Mouse (Mus musculus) limb, embryonic 13.5 days (tissue): ENCODE measurements around the gene Gm10670. TPM values are rescaled to one million over a fixed set of nuclear protein-coding genes. Genes with fewer than 3 reads are reported as not detected.
"Not testable (repeated sequence)": the region's sequence is repeated elsewhere in the genome, so short reads cannot be mapped to it uniquely, and the experiment has no call there.

Experiments
- ATAC-seq: fragments of 200-750 bp; cut with Nextera tagmentation; 2 replicates; pipeline ENCODE4 v1.8.0; 2017; ENCODE audit warnings: low read depth, moderate number of reproducible peaks, moderate TSS enrichment; ENCODE audit not compliant: low FRiP score
- H3K27ac ChIP-seq: fragments of 300-500 bp; sonication (generic); 2 replicates; pipeline ENCODE4 v1.5.1; 2015; ENCODE audit warnings: inconsistent platforms, mild to moderate bottlenecking, moderate library complexity
- H3K27me3 ChIP-seq: fragments of 300-500 bp; sonication (generic); 2 replicates; pipeline ENCODE4 v1.6.1; 2015; ENCODE audit warnings: mild to moderate bottlenecking, inconsistent platforms
- H3K36me3 ChIP-seq: fragments of 300-500 bp; sonication (generic); 2 replicates; pipeline ENCODE4 v1.6.1; 2015; ENCODE audit warnings: inconsistent platforms, mild to moderate bottlenecking, moderate library complexity
- H3K4me1 ChIP-seq: fragments of 300-500 bp; sonication (generic); 2 replicates; pipeline ENCODE4 v1.6.1; 2015; ENCODE audit warnings: inconsistent platforms
- H3K4me2 ChIP-seq: fragments of 300-500 bp; sonication (generic); replicated peaks from 2 replicates; pipeline ENCODE4 v1.6.1; 2015; ENCODE audit warnings: inconsistent platforms, mild to moderate bottlenecking, moderate library complexity
- H3K4me3 ChIP-seq: fragments of 300-500 bp; sonication (generic); 2 replicates; pipeline ENCODE4 v1.5.1; 2015; ENCODE audit warnings: moderate library complexity, mild to moderate bottlenecking, inconsistent platforms
- H3K9ac ChIP-seq: fragments of 300-500 bp; sonication (generic); 2 replicates; pipeline ENCODE4 v1.6.1; 2015; ENCODE audit warnings: mild to moderate bottlenecking, inconsistent platforms
- H3K9me3 ChIP-seq: fragments of 300-500 bp; sonication (generic); 2 replicates; pipeline ENCODE4 v1.6.1; 2016; ENCODE audit warnings: inconsistent platforms
- WGBS: fragments of 180-500 bp; shearing (Covaris S2); methylation state at CpG from one replicate; pipeline ENCODE4 v1.1.7; 2015; 5-methylcytosine and 5-hydroxymethylcytosine counted together
- polyA plus RNA-seq: library from polyadenylated mRNA; unstranded; fragments of >200 nt; fragmentation: Nextera tagmentation; extraction: Ambion mirVana; gene quantifications from 2 replicates; pipeline ENCODE4 v1.2.1, GENCODE M21; 2015

Gene Gm10670
- polyA plus RNA-seq, result not detected in 2 replicates

DNA sequence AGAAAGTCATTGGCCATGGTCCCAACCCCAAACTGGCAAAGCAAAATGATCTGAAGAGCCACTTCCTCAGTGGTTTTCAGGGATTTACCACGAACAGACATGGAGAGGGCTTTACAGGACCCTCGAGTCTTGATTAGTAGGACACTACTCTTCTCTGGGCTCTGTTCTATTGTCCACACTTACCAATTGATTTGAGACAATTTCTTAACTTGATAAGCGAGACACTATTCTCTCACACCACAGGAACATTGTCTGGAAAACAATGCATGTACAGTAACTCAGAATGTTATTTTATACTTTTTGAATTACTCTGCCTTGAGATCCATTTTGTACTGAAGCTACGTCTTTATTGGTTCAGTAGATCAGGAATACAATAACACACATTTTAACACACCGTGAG, at the start of gene Gm10670:
Gene Gm10670, minus strand, starts transcription at position 101 of the 400 bp plus-strand sequence.
- no CpG with 5 or more reads among the region's 5 CpGs for WGBS
- not testable (repeated sequence) for ATAC-seq, H3K9ac ChIP-seq, H3K27ac ChIP-seq, H3K4me2 ChIP-seq, H3K4me3 ChIP-seq, H3K36me3 ChIP-seq, H3K27me3 ChIP-seq, H3K9me3 ChIP-seq, H3K4me1 ChIP-seq

DNA sequence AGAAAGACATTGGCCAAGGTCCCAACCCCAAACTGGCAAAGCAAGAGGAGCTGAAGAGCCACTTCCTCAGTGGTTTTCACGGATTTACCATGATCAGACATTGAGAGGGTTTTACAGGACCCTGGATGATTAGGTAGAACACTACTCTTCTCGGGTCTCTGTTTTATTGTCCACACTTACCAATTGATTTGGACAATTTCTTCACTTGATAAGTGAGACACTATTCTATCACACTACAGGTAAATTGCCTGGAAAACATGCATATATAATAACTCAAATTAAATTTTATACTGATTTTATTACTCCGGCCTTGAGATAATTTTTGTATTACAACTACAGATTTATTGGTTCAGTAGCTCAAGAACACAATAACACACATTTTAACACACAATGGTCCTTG, 35.7 kb upstream of the Gm10670 start, which contains the start of gene Vmn1r103:
Gene Vmn1r103, minus strand, starts transcription at position 101 of the 400 bp plus-strand sequence.
- not testable (repeated sequence) for H3K4me1 ChIP-seq, ATAC-seq, H3K27me3 ChIP-seq, H3K36me3 ChIP-seq, H3K27ac ChIP-seq, H3K9me3 ChIP-seq, H3K4me3 ChIP-seq, H3K9ac ChIP-seq, H3K4me2 ChIP-seq
- WGBS, result 25% methylated on average over 1 of the region's 3 CpGs

- H3K27ac ChIP-seq, H3K27me3 ChIP-seq, ATAC-seq, H3K36me3 ChIP-seq, H3K4me3 ChIP-seq, H3K9me3 ChIP-seq, H3K4me2 ChIP-seq, H3K9ac ChIP-seq, H3K4me1 ChIP-seq: not testable (repeated sequence)
- no CpG with 5 or more reads among the region's 2 CpGs for WGBS
These were observed 32.2 kb downstream of the Gm10670 start, which contains the start of gene Vmn1r101 for GRCm38 (mm10) chr7:20442493-20442892. Gene Vmn1r101 (minus strand): TSS chr7:20442593.

Other genes starting within 250 kb of the Gm10670 start
- gene Gm4498, start 241.1 kb downstream of the Gm10670 start, polyA plus RNA-seq, result not detected in 2 replicates
- gene Gm5890, start 212.1 kb downstream of the Gm10670 start, polyA plus RNA-seq, result not detected in 2 replicates
- gene Gm4133, start 140.9 kb downstream of the Gm10670 start, polyA plus RNA-seq, result not detected in 2 replicates
- not detected in 2 replicates for gene Gm5728, start 99.5 kb downstream of the Gm10670 start, polyA plus RNA-seq
- not detected in 2 replicates for gene Vmn1r100, start 57.0 kb downstream of the Gm10670 start, polyA plus RNA-seq
- not detected in 2 replicates for gene Vmn1r101, start 32.3 kb downstream of the Gm10670 start, polyA plus RNA-seq
- gene Vmn1r103, start 35.6 kb upstream of the Gm10670 start, polyA plus RNA-seq, result not detected in 2 replicates
- not detected in 2 replicates for gene Vmn1r104, start 58.9 kb upstream of the Gm10670 start, polyA plus RNA-seq
- gene Gm5726, start 70.8 kb upstream of the Gm10670 start, polyA plus RNA-seq, result not detected in 2 replicates
- gene Gm4141, start 101.3 kb upstream of the Gm10670 start, polyA plus RNA-seq, result not detected in 2 replicates
- not detected in 2 replicates for gene Gm4513, start 124.1 kb upstream of the Gm10670 start, polyA plus RNA-seq
- gene Vmn1r107, start 194.0 kb upstream of the Gm10670 start, polyA plus RNA-seq, result not detected in 2 replicates
- not detected in 2 replicates for gene Vmn1r111, start 228.3 kb upstream of the Gm10670 start, polyA plus RNA-seq